Mouse (Mus musculus): ENCODE measurements around the gene Actr5. TPM values are rescaled to one million over a fixed set of nuclear protein-coding genes. Genes with fewer than 3 reads are reported as not detected.

The Actr5 gene
- polyA plus RNA-seq, 2 experiments = 12.3 to 13.5 TPM

GRCm38 (mm10) chr2:158611326-158611719, 13.4 kb upstream of the Actr5 start:
- Histone ChIP-seq H3K4me3 (replicated peaks; ENCODE audit: low read length) (peak overlapping the region; percentile 22), H3K9ac (ENCODE audit: low read depth, low read length, severe bottlenecking) (no peak overlapping the region), H3K4me2 (replicated peaks; ENCODE audit: low read depth, low read length, severe bottlenecking) (no peak overlapping the region), H3K36me3 (ENCODE audit: control insufficient read depth, insufficient read depth, low read length) (no peaks in the 10 kb centered on the region), H3K9me3 (ENCODE audit: control insufficient read depth, low read length) (no peaks in the 10 kb centered on the region), H3K27ac (replicated peaks; ENCODE audit: low read depth, low read length) (no peak overlapping the region), H3K27me3 (ENCODE audit: control insufficient read depth, insufficient read depth, low read length) (peaks cover 96% of the 10 kb centered on the region), H3K4me1 (ENCODE audit: control insufficient read depth, insufficient read depth, low read length) (peaks cover 5% of the 10 kb centered on the region; the same call in 1 of the 2 replicates)
- no peak for TF ChIP-seq POLR2A (IDR thresholded peaks at IDR 0.05; ENCODE audit: borderline replicate concordance, extremely low read depth, insufficient read depth, insufficient read length)
- WGBS = under 1% methylated on average over 30 of the region's 30 CpGs
- DNase-seq (ENCODE audit: low spot score) (no peak), ATAC-seq (ENCODE audit: low FRiP score, low read depth) (no peak)

- Histone ChIP-seq H3K27me3 (ENCODE audit: control insufficient read depth, insufficient read depth, low read length) (peaks cover 97% of the 10 kb centered on the region), H3K9me3 (ENCODE audit: control insufficient read depth, low read length) (no peaks in the 10 kb centered on the region), H3K4me3 (replicated peaks; ENCODE audit: low read length) (no peak overlapping the region), H3K9ac (ENCODE audit: low read depth, low read length, severe bottlenecking) (no peak overlapping the region), H3K36me3 (ENCODE audit: control insufficient read depth, insufficient read depth, low read length) (no peaks in the 10 kb centered on the region), H3K27ac (replicated peaks; ENCODE audit: low read depth, low read length) (no peak overlapping the region), H3K4me2 (replicated peaks; ENCODE audit: low read depth, low read length, severe bottlenecking) (no peak overlapping the region), H3K4me1 (ENCODE audit: control insufficient read depth, insufficient read depth, low read length) (peaks cover 5% of the 10 kb centered on the region; the same call in 1 of the 2 replicates)
- ATAC-seq (ENCODE audit: low FRiP score, low read depth) (no peak), DNase-seq (ENCODE audit: low spot score) (no peak)
- 2% methylated on average over 30 of the region's 30 CpGs for WGBS
- TF ChIP-seq POLR2A (IDR thresholded peaks at IDR 0.05; ENCODE audit: borderline replicate concordance, extremely low read depth, insufficient read depth, insufficient read length) = no peak
Observed at GRCm38 (mm10) chr2:158611726-158612670, 12.7 kb upstream of the Actr5 start.

GRCm38 (mm10) chr2:158612671-158613250, 11.9 kb upstream of the Actr5 start:
- Histone ChIP-seq H3K27ac (replicated peaks; ENCODE audit: low read depth, low read length) (no peak overlapping the region), H3K4me3 (replicated peaks; ENCODE audit: low read length) (no peak overlapping the region), H3K27me3 (ENCODE audit: control insufficient read depth, insufficient read depth, low read length) (peaks cover 98% of the 10 kb centered on the region), H3K36me3 (ENCODE audit: control insufficient read depth, insufficient read depth, low read length) (no peaks in the 10 kb centered on the region), H3K9ac (ENCODE audit: low read depth, low read length, severe bottlenecking) (no peak overlapping the region), H3K4me1 (ENCODE audit: control insufficient read depth, insufficient read depth, low read length) (peaks cover 5% of the 10 kb centered on the region; the same call in 1 of the 2 replicates), H3K9me3 (ENCODE audit: control insufficient read depth, low read length) (no peaks in the 10 kb centered on the region), H3K4me2 (replicated peaks; ENCODE audit: low read depth, low read length, severe bottlenecking) (no peak overlapping the region)
- TF ChIP-seq POLR2A (IDR thresholded peaks at IDR 0.05; ENCODE audit: borderline replicate concordance, extremely low read depth, insufficient read depth, insufficient read length) = no peak
- no peak for ATAC-seq (ENCODE audit: low FRiP score, low read depth)
- WGBS = 6% methylated on average over 10 of the region's 10 CpGs
- DNase-seq (ENCODE audit: low spot score) = no peak

GRCm38 (mm10) chr2:158613541-158614417, 10.9 kb upstream of the Actr5 start:
- 4% methylated on average over 53 of the region's 53 CpGs for WGBS

More at GRCm38 (mm10) chr2:158613541-158614417, 10.9 kb upstream of the Actr5 start:
- Histone ChIP-seq H3K36me3 (ENCODE audit: control insufficient read depth, insufficient read depth, low read length) (no peaks in the 10 kb centered on the region), H3K4me3 (replicated peaks; ENCODE audit: low read length) (peak overlapping the region; percentile 7; the same call in 1 of the 2 replicates), H3K9ac (ENCODE audit: low read depth, low read length, severe bottlenecking) (no peak overlapping the region), H3K27ac (replicated peaks; ENCODE audit: low read depth, low read length) (no peak overlapping the region), H3K4me2 (replicated peaks; ENCODE audit: low read depth, low read length, severe bottlenecking) (no peak overlapping the region), H3K9me3 (ENCODE audit: control insufficient read depth, low read length) (no peaks in the 10 kb centered on the region), H3K27me3 (ENCODE audit: control insufficient read depth, insufficient read depth, low read length) (peaks cover 96% of the 10 kb centered on the region), H3K4me1 (ENCODE audit: control insufficient read depth, insufficient read depth, low read length) (peaks cover 5% of the 10 kb centered on the region; the same call in 1 of the 2 replicates)
- no peak for TF ChIP-seq POLR2A (IDR thresholded peaks at IDR 0.05; ENCODE audit: borderline replicate concordance, extremely low read depth, insufficient read depth, insufficient read length)
- DNase-seq (ENCODE audit: low spot score) (peak; percentile 27), ATAC-seq (ENCODE audit: low FRiP score, low read depth) (no peak)

Measured in limb, embryonic 14.5 days (tissue).